Mouse (Mus musculus) frontal cortex, postnatal 36 days (tissue): Measurements from ENCODE around the gene Colq.
A peak's percentile ranks its signal among the peaks of the same experiment; 100 is the strongest.
"Not testable (repeated sequence)": the region's sequence is repeated elsewhere in the genome, so short reads cannot be mapped to it uniquely, and the experiment has no call there.

Experiments used
- DNase-seq, 2 experiments: peaks; one replicate each; pipeline ENCODE4 v3.0.0; 2022; ENCODE audit warnings: low spot score in 2 of 2

The Colq gene

DNA sequence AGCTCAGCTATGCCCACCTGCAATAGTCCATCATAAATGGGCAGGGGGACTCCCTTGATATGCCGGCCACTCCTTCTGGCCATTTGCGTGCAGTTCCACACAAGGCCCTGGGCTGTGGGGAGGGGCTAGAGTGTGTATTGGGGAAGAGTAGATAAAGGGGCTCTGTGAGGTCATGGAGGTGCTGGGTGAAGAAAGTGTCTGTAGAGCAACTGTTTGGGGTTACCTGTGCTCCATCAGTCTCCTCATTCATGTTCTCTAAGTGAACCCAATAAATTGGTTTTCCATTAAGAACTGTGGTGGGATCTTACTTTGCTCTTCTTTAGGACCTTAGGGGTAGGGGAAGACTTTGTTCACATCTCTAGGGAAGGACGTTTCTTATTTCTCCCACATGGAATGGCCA, at the start of gene Colq:
TSS of gene Colq (minus strand) at position 101 of the 400 bp plus-strand sequence.
- DNase-seq = no peak

DNA sequence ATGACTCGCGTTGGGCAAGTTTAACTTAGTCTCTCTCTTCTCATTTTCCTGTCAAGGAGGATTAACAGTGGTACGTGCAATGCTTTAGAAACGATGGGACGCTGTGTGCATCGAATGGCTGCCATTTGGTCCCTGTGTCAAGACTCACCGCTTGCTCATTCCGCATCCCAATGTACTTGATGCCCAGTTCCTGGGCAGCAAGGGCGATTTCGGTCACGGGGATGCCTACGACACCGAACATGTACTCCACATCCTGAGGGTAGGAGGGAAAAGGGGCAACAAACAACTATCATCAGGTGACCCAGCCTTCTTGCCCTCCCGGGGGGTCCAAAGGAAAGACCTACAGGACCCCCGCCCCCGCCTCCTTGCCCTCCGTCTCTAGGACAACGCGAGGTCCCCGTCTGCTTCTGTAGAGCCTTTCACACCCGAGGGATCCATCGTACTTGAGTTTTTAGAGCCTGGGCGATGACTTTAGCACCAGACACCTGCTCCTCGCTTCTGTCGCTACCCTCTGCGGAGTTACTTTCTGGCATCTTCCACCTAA, 49.3 kb upstream of the Colq start, which contains the start of gene Gm49387:
TSS of gene Gm49387 (minus strand) at position 533 of the 544 bp plus-strand sequence.
- DNase-seq = no peak

DNA sequence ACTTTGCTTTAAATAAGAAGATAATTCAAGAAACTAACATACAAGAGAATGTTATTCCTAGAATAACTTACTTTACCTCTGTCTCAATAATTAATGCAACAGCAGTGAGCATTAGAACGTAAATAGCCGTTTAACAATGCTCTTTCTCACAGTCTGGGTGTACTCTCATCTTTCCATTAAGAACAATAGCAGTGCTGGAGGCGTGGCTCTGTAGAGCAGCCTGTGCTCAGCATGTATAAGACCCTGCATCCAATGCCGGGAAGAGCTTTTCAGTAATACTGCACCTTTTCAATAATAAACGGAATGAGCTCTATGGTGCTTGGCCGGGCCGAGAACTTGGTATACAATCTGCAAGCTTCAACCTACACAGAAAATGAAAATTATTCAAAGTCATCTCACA, 39.5 kb upstream of the Colq start:
- no peak for DNase-seq

GRCm38 (mm10) chr14:31622748-31623147, 31.6 kb upstream of the Colq start:
- peak; percentile 53 to 73 for DNase-seq

- DNase-seq = no peak
These were observed 29.6 kb upstream of the Colq start for GRCm38 (mm10) chr14:31620591-31621223.

DNA sequence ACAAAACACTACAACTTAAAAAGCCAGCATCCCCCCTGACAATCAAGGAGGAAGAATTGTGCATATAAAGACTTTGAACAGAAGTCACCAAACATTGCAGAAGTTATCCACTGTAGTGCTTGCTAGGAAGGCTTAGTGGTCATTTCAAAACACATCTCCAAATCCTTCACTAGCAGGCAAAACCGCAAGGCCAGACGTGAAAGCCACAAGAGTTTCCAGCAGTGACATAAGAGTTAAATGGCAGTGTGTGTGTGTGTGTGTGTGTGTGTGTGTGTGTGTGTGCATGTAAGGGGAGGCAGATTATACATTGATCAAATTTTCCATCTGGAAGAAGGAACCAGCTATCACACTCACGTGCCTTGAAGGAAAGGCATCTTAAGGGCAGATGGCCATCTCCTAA, 26.9 kb upstream of the Colq start:
- DNase-seq = no peak

DNA sequence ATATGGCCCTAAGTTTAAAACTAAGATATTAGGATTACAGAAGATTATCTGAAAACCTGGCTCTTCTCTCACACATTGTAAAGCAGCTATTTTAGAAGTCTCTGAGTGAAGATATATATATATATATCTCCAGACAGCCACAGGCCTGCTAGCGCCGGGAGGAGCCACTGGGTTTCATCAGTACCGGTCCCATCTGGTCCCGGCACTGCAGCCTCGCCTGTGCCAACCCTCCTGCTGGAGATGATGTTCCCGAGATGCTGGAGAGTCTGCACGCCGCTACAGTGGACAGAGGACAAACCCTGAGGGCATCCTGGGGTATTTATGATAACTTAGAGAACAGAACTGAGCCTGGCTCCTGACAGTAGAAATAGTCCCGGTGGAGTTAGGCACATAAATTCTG, 26.1 kb upstream of the Colq start:
- DNase-seq = peak in 1 of 2 experiments; percentile 50

DNA sequence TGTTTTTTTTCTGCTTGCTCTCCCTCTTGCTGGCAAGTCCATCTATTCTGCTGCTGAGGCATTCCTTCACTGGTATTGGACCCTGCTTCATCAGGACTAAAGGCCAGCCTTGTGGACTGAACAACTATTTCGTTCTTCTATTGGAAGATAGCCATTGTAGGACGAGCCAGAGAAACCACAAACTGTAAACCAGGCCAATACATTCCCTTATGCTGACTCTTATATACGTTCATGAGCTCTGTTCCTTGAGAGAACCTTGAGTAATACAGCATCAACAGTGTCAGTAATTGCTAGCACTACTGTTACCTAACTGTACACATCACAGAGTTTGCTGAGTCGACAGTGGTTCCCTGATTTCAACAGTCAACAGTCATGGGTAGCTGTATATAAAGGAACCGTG, 22.5 kb upstream of the Colq start:
- no peak for DNase-seq

DNA sequence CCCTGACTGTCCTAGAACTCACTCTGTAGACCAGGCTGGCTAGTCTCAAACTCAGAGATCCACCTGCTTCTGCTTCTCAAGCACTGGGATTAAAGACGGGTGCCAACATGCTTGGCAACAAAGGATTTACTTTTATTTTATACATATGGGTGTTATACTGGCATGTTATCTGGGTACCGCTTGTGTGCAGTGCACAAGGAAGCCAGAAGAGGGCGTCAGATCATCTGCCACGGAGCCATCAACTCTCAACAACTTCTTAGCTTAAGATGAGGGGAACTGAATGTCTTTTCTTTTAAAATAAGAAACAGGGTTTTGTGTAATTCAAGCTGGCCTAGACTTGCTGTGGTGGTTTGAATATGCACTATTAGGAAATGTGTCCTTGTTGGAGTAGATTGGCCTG, 20.8 kb upstream of the Colq start:
- no peak for DNase-seq

DNA sequence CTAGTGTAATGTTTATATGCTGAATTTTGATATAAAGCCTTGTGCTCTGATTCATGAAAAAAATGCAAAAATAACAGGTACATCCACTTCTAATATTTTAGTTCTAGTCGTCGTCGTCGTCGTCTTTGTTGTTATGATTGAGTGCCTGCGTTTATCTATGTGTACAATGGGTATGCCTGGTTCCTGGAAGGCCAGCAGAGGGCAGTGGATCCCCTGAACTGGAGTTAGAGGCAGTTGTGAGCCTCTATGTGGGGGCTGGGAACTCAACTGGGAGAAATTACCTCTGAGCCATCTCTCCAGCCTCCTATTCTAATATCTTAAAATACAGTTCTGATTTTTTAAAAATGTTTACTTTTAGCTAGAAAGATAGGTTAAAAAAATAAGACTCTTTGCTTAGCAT, 14.4 kb upstream of the Colq start:
- no peak for DNase-seq

- peak in 1 of 2 experiments; percentile 13 for DNase-seq
These were observed 13.8 kb upstream of the Colq start for GRCm38 (mm10) chr14:31604916-31605315.

GRCm38 (mm10) chr14:31602616-31602979, 11.5 kb upstream of the Colq start:
- not testable (repeated sequence) for DNase-seq

DNA sequence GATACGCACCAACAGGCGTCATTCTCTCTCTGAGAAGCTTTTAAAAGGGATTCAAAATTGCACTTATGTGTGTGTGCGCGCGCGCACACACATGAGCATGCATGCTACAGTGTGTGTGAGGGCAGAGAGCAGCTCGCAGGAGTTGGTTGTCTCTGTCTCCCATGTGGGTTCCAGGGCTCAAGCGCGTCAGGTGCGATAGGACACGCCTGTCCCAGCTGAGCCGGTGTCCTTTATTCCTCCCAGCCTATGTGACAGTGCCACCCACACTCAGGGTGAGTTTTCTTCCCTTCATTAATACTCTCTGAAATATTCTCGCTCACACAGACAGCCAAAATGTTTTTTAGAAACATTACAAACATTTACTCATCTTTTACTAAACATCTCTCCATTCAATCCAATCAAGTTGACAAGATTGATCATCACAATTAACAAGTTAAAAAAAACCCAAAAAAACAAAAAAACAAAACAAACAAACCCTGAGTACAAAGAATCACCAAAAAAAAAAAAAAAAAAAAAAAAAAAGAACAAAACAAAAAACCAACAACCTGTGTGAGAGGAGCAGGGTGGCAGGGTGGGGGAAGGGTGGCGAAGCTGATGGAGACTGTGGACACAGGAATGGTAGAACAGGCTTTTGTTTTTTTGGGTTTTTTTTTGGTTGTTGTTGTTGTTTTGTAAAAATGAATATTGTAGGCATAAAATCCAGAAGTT, 10.9 kb upstream of the Colq start:
- DNase-seq = no peak

DNA sequence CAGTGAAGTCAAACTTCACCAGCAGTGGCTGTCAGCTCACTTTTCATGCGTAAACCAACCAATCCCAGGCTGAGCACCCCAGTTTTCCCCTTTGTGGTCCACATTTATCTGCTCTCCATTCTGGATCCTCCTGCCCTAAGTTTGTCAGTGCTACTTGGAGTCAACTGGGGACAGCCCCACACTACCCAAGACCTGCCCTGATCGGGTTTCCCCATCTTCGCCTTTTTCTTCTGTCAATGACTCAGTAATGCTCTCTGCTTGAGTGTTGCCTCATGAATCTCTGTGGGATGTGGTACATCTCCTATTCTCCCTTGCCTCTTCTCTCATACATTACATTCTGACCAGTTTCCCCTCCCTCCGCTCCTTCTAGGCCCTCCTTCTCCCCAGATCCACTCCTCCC, 6.3 kb upstream of the Colq start:
- no peak for DNase-seq

DNA sequence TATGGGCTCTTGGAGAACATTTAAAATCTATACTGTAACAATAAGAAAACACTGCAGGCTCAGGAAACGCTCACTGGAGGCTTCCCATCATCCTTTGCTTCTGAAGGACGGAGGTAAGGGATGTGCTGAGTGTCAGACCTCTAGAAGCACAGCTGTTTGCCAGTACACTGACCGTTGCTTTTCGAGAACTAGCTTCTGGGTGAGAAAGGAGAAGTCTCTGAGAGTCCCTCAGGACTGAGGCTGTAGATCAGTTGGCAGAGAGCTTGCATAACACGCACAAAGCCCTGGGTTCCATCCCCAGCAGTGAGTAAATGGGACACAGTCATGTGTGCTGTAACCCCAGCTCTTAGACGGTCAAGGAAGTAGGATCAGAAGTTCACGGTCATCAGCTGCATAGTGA, 5.3 kb upstream of the Colq start:
- DNase-seq = no peak

GRCm38 (mm10) chr14:31594693-31595092, 3.5 kb upstream of the Colq start:
- no peak for DNase-seq

DNA sequence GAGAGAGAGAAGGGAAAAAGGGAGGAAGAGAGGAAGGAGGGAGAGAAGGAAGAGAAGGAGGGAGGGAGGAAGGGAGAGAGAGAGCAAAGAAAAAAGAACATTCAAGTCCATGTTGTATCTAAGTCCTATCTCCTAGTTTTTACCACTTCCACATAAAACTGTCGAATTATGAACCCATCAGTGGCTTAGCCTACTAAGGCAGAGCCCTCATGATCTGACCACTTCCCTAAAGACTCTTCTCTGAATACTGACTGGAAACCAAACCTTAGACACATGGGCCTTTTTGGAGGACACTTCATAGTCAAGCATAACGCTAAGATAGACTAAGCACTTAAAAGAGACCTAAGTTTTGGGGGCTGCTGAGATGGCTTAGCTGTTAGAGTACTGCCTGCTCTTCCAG, 1.9 kb upstream of the Colq start:
- no peak for DNase-seq

DNA sequence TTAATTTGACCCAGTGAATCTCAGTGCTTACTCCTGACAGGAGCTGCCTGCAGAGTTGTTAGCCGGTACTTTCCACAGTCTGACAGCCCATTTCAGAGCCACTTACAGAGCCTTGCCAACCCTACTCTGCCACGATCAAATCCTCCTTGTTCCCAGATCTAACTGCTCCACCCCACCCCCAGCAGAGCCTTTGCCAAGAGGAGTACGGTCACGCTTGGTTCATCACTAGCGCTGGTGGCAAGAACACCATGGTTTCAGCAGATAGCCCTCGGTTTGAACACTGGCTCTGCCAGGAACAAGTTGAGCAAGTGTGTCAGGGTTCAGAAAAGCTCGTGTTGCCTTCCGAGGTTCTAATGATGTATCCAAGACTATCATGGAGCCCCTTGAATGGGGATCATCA, 4.7 kb downstream of the Colq start:
- no peak for DNase-seq

GRCm38 (mm10) chr14:31583082-31583481, 8.1 kb downstream of the Colq start:
- no peak for DNase-seq

DNA sequence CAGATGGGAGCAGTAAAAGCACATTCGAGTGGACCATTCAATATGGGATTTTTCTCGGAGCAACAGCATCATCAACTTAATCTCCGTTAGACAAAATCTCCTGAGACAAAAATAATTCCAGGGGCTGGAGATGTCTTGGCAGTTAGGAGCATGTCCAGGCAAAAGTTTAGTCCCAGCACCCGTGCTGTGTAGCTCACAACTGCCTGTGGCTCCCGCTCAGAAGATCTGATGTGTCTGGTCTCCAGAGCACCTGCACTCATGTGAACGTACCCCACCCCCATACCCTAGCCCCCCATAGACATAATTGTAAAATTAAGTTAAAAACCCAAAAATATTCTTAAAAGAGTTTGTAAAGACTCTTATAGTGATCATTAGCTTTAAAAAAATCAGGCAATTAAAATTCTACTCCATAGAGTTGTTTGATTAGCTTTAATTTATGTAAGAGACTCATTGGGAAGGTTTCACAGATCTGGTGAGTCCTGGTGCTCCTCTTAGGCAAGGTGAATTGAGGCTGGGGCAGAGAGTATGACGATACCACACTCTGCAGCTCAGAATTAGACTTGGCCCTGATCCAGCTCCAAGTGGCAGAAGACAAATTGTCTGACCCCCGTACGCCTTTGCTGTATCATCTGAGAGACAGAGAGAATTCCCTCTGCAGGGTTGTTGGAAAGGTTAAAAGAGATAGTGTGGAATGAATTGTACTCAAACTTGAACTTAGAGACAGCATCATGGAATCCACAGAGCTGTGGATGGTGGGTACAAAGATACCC, 13.0 kb downstream of the Colq start:
- DNase-seq = no peak

DNA sequence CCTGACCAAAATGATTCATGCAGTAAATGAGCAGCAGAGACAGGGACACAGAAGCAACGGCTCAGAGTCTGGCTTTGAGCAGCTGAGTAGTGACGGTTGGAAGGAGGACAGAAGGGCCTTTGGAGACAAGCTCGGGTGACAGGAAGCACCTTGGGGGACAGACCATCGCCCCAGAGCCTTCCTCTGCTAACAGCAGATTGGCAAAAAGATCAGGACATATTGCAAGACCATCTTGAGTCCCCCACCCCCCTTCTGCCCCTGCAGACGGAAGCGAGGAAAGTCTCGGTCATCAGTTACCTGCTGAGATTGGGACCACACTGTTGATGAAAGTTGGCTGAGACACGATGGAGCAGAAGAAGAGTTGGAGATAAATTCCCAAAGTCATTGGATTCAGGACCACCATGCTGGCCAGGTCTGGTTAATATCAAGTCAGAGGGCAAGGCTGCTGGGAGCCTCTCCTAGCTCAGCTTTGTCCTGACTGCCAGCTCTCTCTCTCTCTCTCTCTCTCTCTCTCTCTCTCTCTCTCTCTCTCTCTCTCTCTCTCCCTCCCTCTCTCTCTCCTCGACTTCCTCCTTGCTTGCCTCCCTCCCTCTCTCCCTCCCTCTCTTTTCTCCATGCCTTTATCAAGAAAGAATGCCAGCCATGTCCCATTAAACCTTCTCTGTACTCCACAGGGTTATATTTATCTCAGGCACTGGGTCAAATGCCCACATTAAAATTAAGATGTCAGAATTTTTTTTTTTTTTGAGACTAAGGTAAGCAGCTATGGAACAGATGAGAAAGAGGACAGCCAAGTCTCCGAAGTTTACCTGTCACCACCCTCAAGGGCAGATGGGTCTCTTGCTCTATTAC, 14.1 kb downstream of the Colq start:
- no peak for DNase-seq

- DNase-seq = peak; percentile 54 to 64
These were observed 15.3 kb downstream of the Colq start for GRCm38 (mm10) chr14:31575866-31576265.
